Mouse (Mus musculus) retina, postnatal 7 days (tissue): ENCODE measurements around the gene 4930452B06Rik.

Source experiments
- DNase-seq: peaks from one replicate; pipeline ENCODE4 v3.0.0-alpha.2; 2012; ENCODE audit warnings: low read depth, low spot score

4930452B06Rik gene

DNA sequence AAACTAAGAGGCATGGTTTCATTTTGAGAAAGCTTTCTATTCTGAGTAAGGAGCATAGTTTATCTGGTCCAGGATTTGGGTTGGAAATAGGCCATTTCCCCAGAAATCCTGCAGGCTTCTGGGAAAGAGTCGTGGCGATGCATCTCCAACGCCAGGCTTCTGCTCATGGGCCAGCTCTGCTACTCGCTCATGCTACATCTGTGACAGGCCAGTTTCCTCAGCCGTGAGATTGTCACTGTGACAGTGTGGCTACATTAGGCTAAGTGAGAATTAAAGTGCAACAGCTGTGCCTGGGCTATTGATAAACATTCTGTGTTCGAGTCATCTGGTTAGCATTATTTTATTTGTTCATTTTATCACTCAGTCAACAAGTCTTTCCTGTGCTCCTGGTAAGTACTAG, 140.8 kb downstream of the 4930452B06Rik start:
- DNase-seq, result no peak

DNA sequence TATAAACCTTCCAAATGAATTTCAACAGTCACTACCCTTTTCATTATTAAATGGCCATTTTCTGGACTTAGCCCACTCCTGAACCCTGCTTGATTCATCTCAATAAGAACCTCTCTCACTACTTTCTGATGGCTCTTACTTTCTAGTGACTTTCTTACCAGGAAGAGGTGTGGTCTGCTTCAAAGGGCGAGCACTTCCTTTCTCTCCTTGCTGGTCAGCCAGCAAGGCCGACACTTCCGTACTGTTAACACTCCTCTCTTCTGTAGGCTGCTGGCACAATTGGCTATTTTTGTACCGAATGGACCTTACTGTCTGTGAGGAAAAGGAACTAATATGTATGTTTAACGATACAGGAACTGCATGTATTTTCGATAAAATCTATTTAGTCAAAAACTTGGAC, 148.4 kb downstream of the 4930452B06Rik start:
- DNase-seq, result no peak

DNA sequence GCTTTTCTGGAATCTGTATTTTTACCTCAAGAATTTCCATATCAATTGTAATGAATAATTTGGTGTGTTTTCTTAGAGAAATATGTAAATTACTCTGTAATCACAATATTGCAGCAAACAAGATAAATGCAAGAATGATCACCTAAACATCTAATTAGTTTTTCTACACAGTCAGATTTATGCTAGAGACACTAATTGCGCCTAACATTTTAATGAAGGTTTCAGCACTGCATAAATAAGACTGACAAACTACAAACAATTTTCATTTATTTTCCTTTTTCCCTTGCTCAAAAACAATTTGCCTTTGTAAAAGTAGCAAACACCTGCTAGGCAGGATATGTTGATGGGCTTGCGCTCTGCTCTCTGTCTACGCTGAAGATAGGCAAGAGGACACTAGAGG, 152.0 kb downstream of the 4930452B06Rik start:
- no peak for DNase-seq

- no peak for DNase-seq
Measured at GRCm38 (mm10) chr14:8511276-8511675, 154.8 kb downstream of the 4930452B06Rik start.

DNA sequence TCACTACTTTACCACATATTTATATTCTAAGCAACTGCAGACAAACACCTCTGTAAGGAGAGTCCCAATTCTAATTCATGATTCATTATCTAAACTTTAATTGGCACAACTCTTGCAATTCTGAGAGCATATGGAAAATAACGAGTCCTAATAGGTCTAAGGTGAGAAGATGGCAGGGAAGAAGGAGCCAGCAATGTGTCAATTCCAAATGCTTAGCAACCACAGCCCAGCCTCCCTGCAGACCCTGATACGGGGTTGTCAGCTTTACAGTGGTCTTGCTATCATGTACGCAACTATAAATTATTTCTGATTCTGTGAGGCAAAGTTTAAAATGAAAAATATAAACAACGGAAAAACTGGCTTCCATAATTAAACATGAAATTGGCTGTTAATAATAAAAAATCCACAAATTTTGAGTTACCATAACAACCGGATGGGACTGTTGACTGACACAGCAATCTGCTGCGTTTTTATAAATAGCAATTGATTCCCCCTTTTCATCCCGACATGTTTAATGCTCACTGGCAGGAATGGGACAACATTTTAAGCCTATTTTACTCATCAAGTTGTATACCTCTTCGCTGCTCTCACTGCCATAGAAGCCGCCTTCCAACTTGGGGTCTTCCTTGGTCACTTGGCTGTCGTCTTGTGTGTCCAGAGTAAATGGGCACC, 155.6 kb downstream of the 4930452B06Rik start:
- no peak for DNase-seq

GRCm38 (mm10) chr14:8508669-8509068, 157.4 kb downstream of the 4930452B06Rik start:
- DNase-seq, result no peak

DNA sequence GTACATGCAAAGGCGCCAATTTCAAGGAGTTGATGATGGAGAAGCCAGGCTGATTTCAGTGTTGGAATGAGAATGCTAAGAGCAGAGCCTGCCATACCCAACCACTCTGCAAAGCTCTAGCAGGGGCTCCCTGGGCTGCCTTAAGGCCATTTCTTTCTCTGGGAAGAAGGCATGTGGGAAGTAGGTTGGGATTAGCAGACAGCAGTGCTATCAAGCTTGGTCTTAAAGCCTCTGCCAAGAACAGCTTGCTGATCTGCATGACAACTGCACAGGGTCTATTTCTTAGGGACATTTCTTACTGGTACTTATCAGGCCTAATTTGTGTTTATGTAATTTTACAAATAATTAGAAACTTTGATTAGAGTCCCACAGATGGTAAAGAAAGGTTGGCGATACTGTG, 161.8 kb downstream of the 4930452B06Rik start:
- no peak for DNase-seq

DNA sequence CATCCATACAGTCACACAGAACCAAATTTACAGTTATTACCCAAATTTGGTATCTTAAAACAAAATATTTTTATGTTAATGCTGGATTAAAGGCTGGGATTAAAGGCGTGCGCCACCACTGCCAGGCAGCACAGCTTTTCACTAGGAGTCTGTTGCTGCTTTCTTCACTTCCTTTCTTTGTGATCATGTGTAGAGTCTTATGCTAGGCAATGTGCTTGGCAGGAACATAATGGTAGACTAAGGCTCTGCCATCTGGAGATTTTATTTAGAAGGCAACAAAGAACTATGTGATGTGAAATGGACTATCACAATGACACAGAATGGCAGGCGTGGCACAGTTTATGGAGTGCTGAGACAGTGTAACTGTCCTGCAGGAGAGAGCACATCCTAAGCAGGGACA, 162.7 kb downstream of the 4930452B06Rik start:
- no peak for DNase-seq

GRCm38 (mm10) chr14:8502496-8502895, 163.5 kb downstream of the 4930452B06Rik start:
- DNase-seq, result no peak

DNA sequence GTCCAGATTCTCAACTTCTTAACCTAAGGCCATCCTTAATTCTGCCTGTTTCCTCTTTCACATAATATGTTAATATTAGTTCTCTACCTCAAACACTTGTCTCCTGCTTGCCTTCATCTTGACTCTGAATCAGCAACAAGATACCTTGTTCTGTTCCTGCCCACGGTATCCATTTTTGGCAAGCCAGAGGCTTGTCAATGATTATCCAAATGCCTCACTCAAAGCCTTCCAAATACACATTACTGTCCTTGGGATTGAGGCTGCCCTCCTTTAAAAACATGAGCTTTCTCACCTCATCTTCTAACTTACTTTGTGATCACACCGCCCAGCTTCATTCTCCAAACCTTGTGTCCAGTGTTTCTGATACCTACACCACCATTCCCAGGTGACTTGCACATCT, 170.3 kb downstream of the 4930452B06Rik start:
- no peak for DNase-seq

GRCm38 (mm10) chr14:8494952-8495351, 171.1 kb downstream of the 4930452B06Rik start:
- no peak for DNase-seq

GRCm38 (mm10) chr14:8494260-8494659, 171.8 kb downstream of the 4930452B06Rik start:
- DNase-seq, result no peak

GRCm38 (mm10) chr14:8478098-8478497, 187.9 kb downstream of the 4930452B06Rik start:
- no peak for DNase-seq

GRCm38 (mm10) chr14:8477348-8477747, 188.7 kb downstream of the 4930452B06Rik start:
- no peak for DNase-seq

DNA sequence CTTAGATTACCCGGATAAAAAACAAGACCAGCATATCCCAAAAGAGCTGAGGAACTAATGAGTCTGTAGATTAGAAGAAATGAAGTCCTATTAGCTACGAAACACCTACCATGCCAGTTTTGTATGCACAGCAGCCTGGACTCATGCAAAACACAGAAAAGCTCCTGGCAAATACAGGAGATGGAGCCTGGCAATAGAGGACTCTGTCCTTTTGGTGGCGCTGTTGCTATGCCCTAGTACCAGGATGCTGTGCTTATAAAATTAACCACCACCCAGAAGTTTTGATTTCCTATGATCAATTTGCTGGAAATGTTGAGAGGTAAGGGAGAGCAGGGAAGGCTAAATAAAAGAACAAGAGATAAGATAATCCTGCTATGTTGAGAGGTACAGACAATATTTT, 189.4 kb downstream of the 4930452B06Rik start:
- DNase-seq, result no peak

DNA sequence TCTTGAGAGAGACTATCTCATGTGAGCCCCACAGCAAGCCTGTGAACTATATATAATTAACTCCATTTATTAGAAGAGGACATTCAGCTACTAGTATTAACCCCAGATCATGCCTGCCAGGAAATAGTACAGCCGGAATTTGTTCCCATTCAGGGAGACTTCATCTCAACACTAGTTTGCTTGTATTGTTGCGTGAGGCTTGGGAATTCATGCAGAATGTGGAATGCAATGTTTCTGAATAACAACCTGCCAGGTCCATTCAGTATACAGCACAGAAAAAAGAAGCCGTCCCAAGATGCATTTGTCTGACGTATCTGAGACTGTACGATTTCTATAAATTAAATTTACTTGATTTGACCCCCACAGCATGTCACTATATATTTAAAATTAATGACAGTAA, 190.2 kb downstream of the 4930452B06Rik start:
- DNase-seq, result no peak

DNA sequence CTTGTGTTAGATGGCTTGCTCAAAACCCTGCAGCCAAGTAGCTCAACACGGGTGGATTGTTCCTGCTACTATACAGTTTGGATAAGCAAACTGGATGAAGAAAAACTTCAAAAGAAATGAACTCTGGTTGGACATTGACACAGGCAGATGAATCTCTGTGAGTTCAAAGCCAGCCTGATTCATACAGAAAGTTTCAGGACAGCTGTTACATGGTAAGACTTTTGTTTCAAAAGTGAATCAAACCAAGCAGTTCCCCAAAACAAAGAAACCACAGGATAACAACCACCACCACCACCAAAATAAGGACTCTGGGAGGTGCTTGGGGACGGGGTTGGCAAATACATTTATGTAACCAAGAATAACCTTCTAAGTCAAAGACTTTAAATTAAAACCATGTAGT, 193.2 kb downstream of the 4930452B06Rik start:
- DNase-seq, result no peak

GRCm38 (mm10) chr14:8464401-8465154, 201.5 kb downstream of the 4930452B06Rik start:
- DNase-seq, result no peak

DNA sequence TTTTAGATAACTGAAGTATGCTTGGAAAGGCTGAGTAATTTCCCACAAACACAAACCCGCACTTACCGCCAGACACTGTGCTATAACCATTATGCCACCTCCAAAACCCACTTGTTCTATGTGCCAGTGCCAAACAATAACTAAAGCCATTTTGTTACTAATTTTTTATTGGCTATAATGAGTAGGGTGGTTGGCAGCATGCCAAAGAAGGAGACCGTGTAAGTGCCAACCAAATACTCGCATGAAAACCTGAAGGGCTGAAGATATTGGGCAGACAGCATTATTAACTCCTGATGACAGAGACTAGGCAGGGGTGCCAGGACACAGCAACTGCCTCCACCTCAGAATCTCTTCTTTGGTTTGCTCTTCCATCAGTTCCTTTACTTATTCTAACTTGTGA, 203.1 kb downstream of the 4930452B06Rik start:
- DNase-seq, result no peak

DNA sequence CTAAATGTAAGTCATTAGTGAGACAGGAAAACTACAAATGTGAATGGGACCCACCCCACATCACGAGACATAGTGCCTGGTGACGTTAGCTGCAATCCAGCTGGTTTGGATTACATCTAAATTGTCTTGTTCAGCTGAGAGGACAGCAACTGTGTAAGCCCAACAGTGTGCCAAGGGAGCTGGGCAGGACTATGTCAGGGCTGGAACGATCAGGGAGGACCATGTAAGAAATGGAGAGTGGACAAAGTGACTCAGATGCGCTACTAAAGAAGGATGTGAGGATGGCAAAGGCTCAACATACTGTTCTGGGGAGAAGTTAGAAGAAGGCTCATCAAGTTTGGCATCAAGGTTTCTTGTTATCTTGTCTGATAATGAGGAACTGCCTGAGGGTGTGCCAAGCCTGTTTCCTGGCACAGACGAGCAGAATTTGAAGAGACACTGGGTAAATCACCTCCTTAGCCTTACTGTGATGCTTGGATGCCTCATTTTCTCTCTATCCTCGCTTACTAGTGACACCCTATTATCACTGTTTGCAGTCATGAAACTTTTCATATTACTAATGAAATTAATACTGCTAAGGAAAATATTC, 203.6 kb downstream of the 4930452B06Rik start:
- no peak for DNase-seq

- DNase-seq, result peak; percentile 49
Measured at GRCm38 (mm10) chr14:8460226-8461129, 205.6 kb downstream of the 4930452B06Rik start.

DNA sequence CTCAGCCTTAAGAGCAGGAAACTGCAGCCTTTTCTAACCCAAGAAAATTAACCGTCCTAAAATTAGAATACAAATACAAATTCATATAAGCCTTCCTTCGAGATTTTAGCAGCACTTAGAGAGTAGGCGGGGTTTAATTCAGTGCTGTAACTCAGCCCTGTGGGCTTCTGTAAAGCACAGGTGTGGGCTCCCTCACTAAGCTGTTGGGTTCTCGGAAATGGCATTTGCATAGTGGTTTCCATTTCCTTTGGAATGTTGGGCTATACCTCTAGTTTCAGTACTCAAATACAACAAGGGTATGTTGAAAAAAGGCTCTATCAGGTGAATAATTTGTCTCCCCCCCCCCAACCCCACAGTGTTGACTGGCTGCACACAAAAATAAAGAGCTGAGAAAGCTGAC, 206.3 kb downstream of the 4930452B06Rik start:
- no peak for DNase-seq
